ENCODE assay signal across 30 mouse cellular contexts in the genomic region with DNA sequence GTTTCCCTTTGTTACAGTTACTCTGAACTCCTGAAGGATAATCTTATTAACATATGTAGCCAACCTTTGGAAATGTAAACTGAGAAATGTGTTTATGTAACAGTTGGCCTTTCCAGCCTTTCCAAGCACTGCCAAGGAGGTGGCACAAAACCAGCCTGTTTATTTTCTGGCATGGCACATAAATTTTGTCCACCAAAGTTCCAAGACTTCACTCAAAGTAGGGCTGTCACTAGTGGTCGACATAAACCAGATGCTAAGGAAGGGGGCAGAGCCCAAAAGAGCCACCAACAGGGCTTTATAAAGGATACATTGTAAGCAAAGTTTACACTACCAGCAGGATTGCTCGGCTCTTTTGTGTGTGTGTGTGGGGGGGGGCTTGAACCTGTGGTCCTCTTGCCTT. TPM values are rescaled to one million over a fixed set of nuclear protein-coding genes. Genes with fewer than 3 reads are reported as not detected.
DNase-seq lines count a peak whose midpoint lies in the region; ATAC-seq lines count a peak whose summit lies in the region.
"Had no signal": no experiment of that assay in that cellular context is flagged by ENCODE, and none has a peak within 500 bp of the region (broad histone marks: within the 10 kb centered on the region; RNA-seq: fewer than 3 reads in every experiment).

No protein-coding gene starts in this region.

- no peak overlapping the region for H3K4me3 ChIP-seq in heart, embryonic 15.5 days
- no peak overlapping the region for H3K4me3 ChIP-seq in embryonic facial prominence, embryonic 13.5 days
- no peak overlapping the region for H3K4me3 ChIP-seq in limb, embryonic 13.5 days
- H3K4me3 ChIP-seq in hindbrain, embryonic 14.5 days (replicated peaks; ENCODE audit: low read length): no peak overlapping the region
- H3K4me3 ChIP-seq in hindbrain, embryonic 11.5 days (ENCODE audit: low read depth, low read length): no peak overlapping the region
- H3K4me3 ChIP-seq: erythroblast, embryonic 14.5 days; forebrain, embryonic 12.5 days; gastrocnemius, adult 2 months; hindbrain, embryonic 15.5 days; liver, embryonic 15.5 days; megakaryocyte, embryonic 14.5 days; midbrain, embryonic 13.5 days had no signal

- intact Hi-C loops in heart, postnatal 25 days (cut with DNase I): no loop called here

- peaks cover 12% of the 10 kb centered on the region for H3K4me1 ChIP-seq in heart, embryonic 15.5 days (replicated peaks)
- peaks cover 34% of the 10 kb centered on the region for H3K4me1 ChIP-seq in embryonic facial prominence, embryonic 13.5 days
- H3K4me1 ChIP-seq in limb, embryonic 13.5 days: peaks cover 27% of the 10 kb centered on the region
- H3K4me1 ChIP-seq in hindbrain, embryonic 14.5 days (replicated peaks; ENCODE audit: control insufficient read depth, insufficient read depth, low read length): peaks cover 8% of the 10 kb centered on the region; the same call in 1 of the 2 replicates
- H3K4me1 ChIP-seq in hindbrain, embryonic 11.5 days (replicated peaks; ENCODE audit: control insufficient read depth, insufficient read depth, low read length): no peaks in the 10 kb centered on the region

- WGBS in heart, embryonic 15.5 days: 34% methylated on average over 2 of the region's 2 CpGs
- WGBS in embryonic facial prominence, embryonic 13.5 days: 19% methylated on average over 2 of the region's 2 CpGs
- 9% methylated on average over 2 of the region's 2 CpGs for WGBS in limb, embryonic 13.5 days
- WGBS in hindbrain, embryonic 14.5 days: 6% methylated on average over 2 of the region's 2 CpGs
- 4% methylated on average over 2 of the region's 2 CpGs for WGBS in hindbrain, embryonic 11.5 days

- no peak overlapping the region for H3K4me2 ChIP-seq in heart, embryonic 15.5 days
- H3K4me2 ChIP-seq in embryonic facial prominence, embryonic 13.5 days: no peak overlapping the region
- no peak overlapping the region for H3K4me2 ChIP-seq in limb, embryonic 13.5 days (replicated peaks)
- H3K4me2 ChIP-seq in hindbrain, embryonic 14.5 days (replicated peaks): no peak overlapping the region
- H3K4me2 ChIP-seq in hindbrain, embryonic 11.5 days (replicated peaks; ENCODE audit: low read depth, low read length): no peak overlapping the region
- H3K4me2 ChIP-seq: forebrain, embryonic 12.5 days; hindbrain, embryonic 15.5 days; liver, embryonic 15.5 days; midbrain, embryonic 13.5 days had no signal

- no peaks in the 10 kb centered on the region for H3K27me3 ChIP-seq in heart, embryonic 15.5 days
- H3K27me3 ChIP-seq in embryonic facial prominence, embryonic 13.5 days: no peaks in the 10 kb centered on the region
- H3K27me3 ChIP-seq in limb, embryonic 13.5 days: no peaks in the 10 kb centered on the region
- H3K27me3 ChIP-seq in hindbrain, embryonic 14.5 days (ENCODE audit: control insufficient read depth, insufficient read depth, low read length): no peaks in the 10 kb centered on the region
- no peaks in the 10 kb centered on the region for H3K27me3 ChIP-seq in hindbrain, embryonic 11.5 days (ENCODE audit: control insufficient read depth, insufficient read depth, low read length)
- H3K27me3 ChIP-seq: forebrain, embryonic 12.5 days; hindbrain, embryonic 15.5 days; megakaryocyte, embryonic 14.5 days; midbrain, embryonic 13.5 days; Patski had no signal

- no peak overlapping the region for H3K9ac ChIP-seq in heart, embryonic 15.5 days
- H3K9ac ChIP-seq in embryonic facial prominence, embryonic 13.5 days: no peak overlapping the region
- no peak overlapping the region for H3K9ac ChIP-seq in limb, embryonic 13.5 days
- H3K9ac ChIP-seq in hindbrain, embryonic 14.5 days: no peak overlapping the region
- no peak overlapping the region for H3K9ac ChIP-seq in hindbrain, embryonic 11.5 days (ENCODE audit: low read depth, low read length)
- H3K9ac ChIP-seq: forebrain, embryonic 12.5 days; hindbrain, embryonic 15.5 days; liver, embryonic 15.5 days; midbrain, embryonic 13.5 days had no signal

- DNase-seq in heart, postnatal 25 days (ENCODE audit: low spot score): no peak
- peak; percentile 67 for DNase-seq in adipocyte (ENCODE audit: low spot score)
- DNase-seq in kidney, adult 8-10 months: no peak
- no peak for DNase-seq in hindbrain, embryonic 14.5 days (ENCODE audit: low spot score)
- no peak for DNase-seq in hindbrain, embryonic 11.5 days (ENCODE audit: low spot score)
- DNase-seq: adrenal gland, adult 2 months; cerebellum, adult 11-12 months; cerebellum, postnatal 10 days; gastrocnemius, adult 2 months; heart, postnatal 36 days; kidney, postnatal 4 days; lung, postnatal 36 days had no signal

- no peak for ATAC-seq in heart, embryonic 15.5 days (replicated peaks; ENCODE audit: insufficient number of reproducible peaks, insufficient read depth, low FRiP score, low read depth)
- ATAC-seq in embryonic facial prominence, embryonic 13.5 days (ENCODE audit: insufficient number of reproducible peaks, insufficient read depth, low FRiP score, low TSS enrichment, low read depth): no peak
- ATAC-seq in limb, embryonic 13.5 days (ENCODE audit: low FRiP score, low read depth): no peak
- no peak for ATAC-seq in hindbrain, embryonic 14.5 days (ENCODE audit: low FRiP score)
- no peak for ATAC-seq in hindbrain, embryonic 11.5 days (ENCODE audit: low FRiP score)
- ATAC-seq: midbrain, embryonic 13.5 days; Patski had no signal

- no peaks in the 10 kb centered on the region for H3K36me3 ChIP-seq in heart, embryonic 15.5 days
- no peaks in the 10 kb centered on the region for H3K36me3 ChIP-seq in embryonic facial prominence, embryonic 13.5 days
- no peaks in the 10 kb centered on the region; the same call in 1 of the 2 replicates for H3K36me3 ChIP-seq in limb, embryonic 13.5 days
- no peaks in the 10 kb centered on the region for H3K36me3 ChIP-seq in hindbrain, embryonic 14.5 days (replicated peaks; ENCODE audit: control insufficient read depth, insufficient read depth)
- no peaks in the 10 kb centered on the region for H3K36me3 ChIP-seq in hindbrain, embryonic 11.5 days (ENCODE audit: control insufficient read depth, insufficient read depth, low read length)
- H3K36me3 ChIP-seq: forebrain, embryonic 12.5 days; hindbrain, embryonic 15.5 days; liver, embryonic 15.5 days; midbrain, embryonic 13.5 days had no signal

- 0 out of 2 replicates have a peak overlapping the region, but pooled peaks have one; percentile 39 for H3K27ac ChIP-seq in heart, embryonic 15.5 days
- H3K27ac ChIP-seq in embryonic facial prominence, embryonic 13.5 days: peak overlapping the region; percentile 29; the same call in 1 of the 2 replicates
- H3K27ac ChIP-seq in limb, embryonic 13.5 days: peak overlapping the region; percentile 44; the same call in 1 of the 2 replicates
- no peak overlapping the region for H3K27ac ChIP-seq in hindbrain, embryonic 14.5 days
- H3K27ac ChIP-seq in hindbrain, embryonic 11.5 days (ENCODE audit: low read depth, low read length): no peak overlapping the region
- H3K27ac ChIP-seq: forebrain, embryonic 12.5 days; gastrocnemius, adult 2 months; hindbrain, embryonic 15.5 days; liver, embryonic 15.5 days; midbrain, embryonic 13.5 days had no signal

- H3K9me3 ChIP-seq in heart, embryonic 15.5 days (replicated peaks): no peaks in the 10 kb centered on the region
- no peaks in the 10 kb centered on the region for H3K9me3 ChIP-seq in embryonic facial prominence, embryonic 13.5 days
- no peaks in the 10 kb centered on the region for H3K9me3 ChIP-seq in limb, embryonic 13.5 days
- no peaks in the 10 kb centered on the region for H3K9me3 ChIP-seq in hindbrain, embryonic 14.5 days (ENCODE audit: control insufficient read depth, low read length)
- no peaks in the 10 kb centered on the region for H3K9me3 ChIP-seq in hindbrain, embryonic 11.5 days (ENCODE audit: control insufficient read depth, low read length)
- H3K9me3 ChIP-seq: forebrain, embryonic 12.5 days; hindbrain, embryonic 15.5 days; liver, embryonic 15.5 days; megakaryocyte, embryonic 14.5 days; midbrain, embryonic 13.5 days had no signal

RNA-seq across cellular contexts. Expression of a gene that starts 4.1 kb away (rescaled TPM):
- polyA plus RNA-seq in heart, embryonic 15.5 days (2015; fragmentation: Nextera tagmentation; extraction: Ambion mirVana): 0.27 and 0.87 TPM in 2 replicates
- not detected for total RNA-seq in heart, postnatal 25 days (2021)
- polyA plus RNA-seq in embryonic facial prominence, embryonic 13.5 days (2015; fragmentation: Nextera tagmentation; extraction: Ambion mirVana): 0.30 TPM in 1 of 2 replicates, not detected in the other
- 0.28 and 0.46 TPM in 2 replicates for polyA plus RNA-seq in limb, embryonic 13.5 days (2015; fragmentation: Nextera tagmentation; extraction: Ambion mirVana)
- polyA plus RNA-seq in hindbrain, embryonic 14.5 days (2014; fragmentation: Nextera tagmentation; extraction: Ambion mirVana): not detected in 2 replicates
- 0.34 TPM in 1 of 2 replicates, not detected in the other for polyA plus RNA-seq in hindbrain, embryonic 11.5 days (2014; fragmentation: Nextera tagmentation; extraction: Ambion mirVana)
- total RNA-seq: adrenal gland, adult 2 months; ES-E14; heart, postnatal 36 days; left cerebral cortex, adult 18-20 months; left cerebral cortex, postnatal 36 days had no signal
- polyA plus RNA-seq: adrenal gland, adult 2 months; erythroblast, embryonic 14.5 days; forebrain, embryonic 12.5 days; hindbrain, embryonic 15.5 days; midbrain, embryonic 13.5 days had no signal

RNA-seq across cellular contexts. Expression of a gene that starts 5.7 kb away (rescaled TPM):
- polyA plus RNA-seq in heart, embryonic 15.5 days (2015; fragmentation: Nextera tagmentation; extraction: Ambion mirVana): 0.18 and 0.26 TPM in 2 replicates
- total RNA-seq in heart, postnatal 25 days (2021): not detected
- polyA plus RNA-seq in embryonic facial prominence, embryonic 13.5 days (2015; fragmentation: Nextera tagmentation; extraction: Ambion mirVana): 0.30 TPM in 1 of 2 replicates, not detected in the other
- 0.18 and 0.63 TPM in 2 replicates for polyA plus RNA-seq in limb, embryonic 13.5 days (2015; fragmentation: Nextera tagmentation; extraction: Ambion mirVana)
- polyA plus RNA-seq in hindbrain, embryonic 14.5 days (2014; fragmentation: Nextera tagmentation; extraction: Ambion mirVana): 0.03 and 0.48 TPM in 2 replicates
- not detected in 2 replicates for polyA plus RNA-seq in hindbrain, embryonic 11.5 days (2014; fragmentation: Nextera tagmentation; extraction: Ambion mirVana)
- total RNA-seq: adrenal gland, postnatal 4 days; gastrocnemius, adult 2 months; heart, postnatal 36 days; monocyte, adult 5-6 weeks had no signal
- polyA plus RNA-seq: adrenal gland, adult 2 months; erythroblast, embryonic 14.5 days; forebrain, embryonic 12.5 days; intestine, embryonic 14.5 days; liver, embryonic 15.5 days; midbrain, embryonic 13.5 days; small intestine, adult 2 months had no signal

RNA-seq across cellular contexts. Expression of a gene that starts 23.8 kb away (rescaled TPM):
- polyA plus RNA-seq in heart, embryonic 15.5 days (2015; fragmentation: Nextera tagmentation; extraction: Ambion mirVana): 75.6 and 126 TPM in 2 replicates
- 10 to 100 TPM; 26.5 to 27.8 TPM for total RNA-seq in heart, postnatal 25 days (2021)
- polyA plus RNA-seq in embryonic facial prominence, embryonic 13.5 days (2015; fragmentation: Nextera tagmentation; extraction: Ambion mirVana): 85.4 and 93.8 TPM in 2 replicates
- 75.3 and 78.3 TPM in 2 replicates for polyA plus RNA-seq in limb, embryonic 13.5 days (2015; fragmentation: Nextera tagmentation; extraction: Ambion mirVana)
- polyA plus RNA-seq in hindbrain, embryonic 14.5 days (2014; fragmentation: Nextera tagmentation; extraction: Ambion mirVana): 14.7 and 17.9 TPM in 2 replicates
- 34.2 and 37.3 TPM in 2 replicates for polyA plus RNA-seq in hindbrain, embryonic 11.5 days (2014; fragmentation: Nextera tagmentation; extraction: Ambion mirVana)

RNA-seq across cellular contexts. Expression of a gene that starts 42.3 kb away (rescaled TPM):
- polyA plus RNA-seq in heart, embryonic 15.5 days (2015; fragmentation: Nextera tagmentation; extraction: Ambion mirVana): 595 and 619 TPM in 2 replicates
- 100 to 1,000 TPM; 365 to 487 TPM for total RNA-seq in heart, postnatal 25 days (2021)
- 101 and 192 TPM in 2 replicates for polyA plus RNA-seq in embryonic facial prominence, embryonic 13.5 days (2015; fragmentation: Nextera tagmentation; extraction: Ambion mirVana)
- polyA plus RNA-seq in limb, embryonic 13.5 days (2015; fragmentation: Nextera tagmentation; extraction: Ambion mirVana): 180 and 183 TPM in 2 replicates
- 9.2 and 11.7 TPM in 2 replicates for polyA plus RNA-seq in hindbrain, embryonic 14.5 days (2014; fragmentation: Nextera tagmentation; extraction: Ambion mirVana)
- 4.7 and 8.3 TPM in 2 replicates for polyA plus RNA-seq in hindbrain, embryonic 11.5 days (2014; fragmentation: Nextera tagmentation; extraction: Ambion mirVana)
- total RNA-seq: ES-E14; monocyte, adult 5-6 weeks; neutrophil, adult 5-6 weeks had no signal
- polyA plus RNA-seq: erythroblast, embryonic 14.5 days had no signal

Comparison
In these comparisons a context has a peak if more than half of its experiments do, and no peak if none do; other contexts are left out.
1. H3K27ac ChIP-seq: peak in heart, embryonic 15.5 days (single experiment), embryonic facial prominence, embryonic 13.5 days (single experiment) and limb, embryonic 13.5 days (single experiment); none in hindbrain, embryonic 14.5 days (single experiment) and hindbrain, embryonic 11.5 days (single experiment).